Mouse (Mus musculus) common myeloid progenitor, adult 5-6 weeks (primary cell): Measurements from ENCODE around the gene Cdc20b. TPM values are rescaled to one million over a fixed set of nuclear protein-coding genes. Genes with fewer than 3 reads are reported as not detected.

ENCODE experiments used
- ATAC-seq: replicated peaks from 2 replicates; pipeline ENCODE4 v1.8.0; 2016; ENCODE audit warnings: low read depth, mild to moderate bottlenecking, moderate TSS enrichment, inconsistent platforms; ENCODE audit not compliant: poor library complexity, severe bottlenecking
- total RNA-seq: library from RNA; stranded (forward); fragments of 200-1000, 187-1606 nt; gene quantifications from 2 replicates; pipeline ENCODE4 v1.2.3, GENCODE M21; 2017

Cdc20b gene
- total RNA-seq, 1 experiment from 2014 or later: not detected

DNA sequence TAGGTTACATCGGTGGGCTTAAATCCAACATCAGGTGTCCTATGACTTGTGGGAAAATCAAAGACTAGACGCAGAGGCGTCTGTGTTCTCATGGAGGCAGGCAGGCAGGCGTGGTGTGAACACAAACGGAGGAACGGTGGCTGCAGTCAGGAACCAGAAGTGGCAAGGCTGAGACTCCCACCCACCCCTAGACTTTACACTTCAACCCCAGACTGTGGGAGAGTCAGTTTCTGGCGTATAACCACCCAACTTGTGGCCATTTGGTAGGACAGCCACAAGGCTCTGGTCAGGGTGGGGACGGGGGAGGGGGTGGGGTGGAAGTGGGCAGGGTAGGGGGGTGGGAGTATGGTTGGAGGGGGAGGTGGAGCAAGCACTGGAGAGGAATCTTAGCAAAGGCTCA lies 55.6 kb downstream of the Cdc20b start:
- no peak for ATAC-seq

DNA sequence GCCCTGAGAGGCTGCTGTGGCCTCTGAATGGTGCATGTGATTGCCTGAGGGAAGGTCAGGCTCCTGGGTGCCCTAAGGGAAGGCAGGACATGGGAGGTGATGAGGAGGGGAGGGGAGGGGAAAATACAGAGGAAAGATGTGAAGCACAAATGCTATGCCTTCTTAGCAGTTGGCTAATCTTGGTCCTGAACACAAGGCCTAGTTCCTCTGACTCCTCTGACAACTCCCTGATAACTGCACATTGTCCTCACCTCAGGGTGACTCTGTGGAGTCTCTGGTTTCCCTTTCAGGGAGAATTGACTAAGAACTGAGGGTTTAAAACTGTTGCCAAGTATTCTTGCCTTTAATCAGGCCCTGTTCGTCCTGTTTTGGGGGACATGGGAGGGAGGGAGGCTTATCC lies 59.7 kb downstream of the Cdc20b start:
- no peak for ATAC-seq

DNA sequence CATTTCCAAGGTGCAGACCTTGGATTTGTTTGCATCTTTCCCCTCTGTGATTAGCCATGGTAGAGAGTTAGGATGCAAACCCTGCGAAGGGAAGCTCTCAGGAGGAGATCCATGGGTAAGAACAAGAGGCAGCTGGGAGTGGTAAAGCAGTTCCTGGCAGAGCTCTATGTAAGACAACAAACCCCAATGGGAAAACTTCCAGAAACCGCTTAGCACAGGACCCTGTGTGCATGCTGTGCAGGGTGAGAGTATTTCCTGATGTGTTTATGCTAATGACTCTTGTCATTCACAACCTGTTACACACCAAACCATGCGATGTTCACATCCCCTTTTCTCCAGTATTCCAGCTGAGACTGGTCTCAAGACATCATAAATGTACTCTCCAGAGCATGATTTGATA lies 62.1 kb downstream of the Cdc20b start:
- no peak for ATAC-seq

DNA sequence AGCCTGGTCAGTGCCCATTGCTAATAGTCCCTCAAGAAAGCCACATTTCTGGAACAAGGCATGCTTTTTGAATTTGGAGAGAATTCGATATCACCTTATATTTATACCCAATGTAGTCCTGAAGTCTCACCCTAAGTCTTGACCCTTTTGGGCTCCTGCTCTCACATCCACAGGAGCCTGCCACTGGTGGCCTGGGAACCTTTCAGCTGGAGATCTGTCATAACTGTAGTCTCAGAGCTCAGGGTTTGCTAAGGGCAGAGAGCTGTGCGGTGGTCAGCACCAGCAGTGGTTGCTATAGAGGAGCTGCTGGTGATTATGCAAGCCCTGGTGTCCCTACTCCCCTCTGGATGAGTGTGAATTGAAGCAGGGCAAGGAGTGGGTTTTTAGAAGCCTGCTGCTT lies 63.5 kb downstream of the Cdc20b start:
- no peak for ATAC-seq

DNA sequence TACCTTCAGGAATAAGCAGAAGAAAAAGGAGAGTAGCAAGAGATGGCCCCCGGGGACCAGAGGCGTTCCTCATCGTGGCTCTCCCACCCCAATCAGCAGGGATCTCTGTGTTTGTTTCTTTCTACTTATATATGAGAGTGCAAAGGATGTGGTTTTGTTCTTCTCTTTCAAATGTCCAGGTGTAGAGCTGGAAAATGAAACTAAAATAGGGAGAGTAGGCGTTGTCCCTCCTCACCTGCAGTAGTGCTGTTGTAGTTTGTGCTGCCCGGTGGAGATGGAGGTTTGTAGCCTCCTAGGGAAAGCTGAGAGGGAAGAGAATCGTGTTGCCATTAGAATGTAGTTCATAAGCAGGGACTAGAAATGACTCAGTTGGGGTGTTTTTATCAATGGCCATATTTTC lies 66.0 kb downstream of the Cdc20b start, which contains the start of gene Gzma:
Gzma (minus strand) TSS at position 103 of the 400 bp plus-strand sequence.
- ATAC-seq: no peak

DNA sequence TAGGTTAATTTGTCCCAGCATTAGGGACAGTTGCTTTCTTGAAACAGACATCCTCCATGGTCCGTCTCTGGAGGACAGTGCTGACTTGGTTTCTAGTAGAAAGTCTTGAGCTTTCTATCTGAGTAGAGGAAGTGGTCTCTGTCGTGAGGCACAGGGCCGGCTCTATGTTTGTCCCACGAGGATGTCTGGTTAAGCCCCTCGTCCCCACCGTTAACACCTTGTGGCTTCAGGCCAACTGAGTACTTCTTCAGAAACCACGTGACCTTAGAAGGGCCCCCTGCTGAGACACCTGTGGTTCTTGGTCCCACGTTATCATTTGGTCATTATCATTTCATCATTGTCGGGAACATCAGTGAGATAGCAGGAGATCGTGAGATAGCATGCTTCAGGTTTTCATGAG lies 66.9 kb downstream of the Cdc20b start:
- no peak for ATAC-seq

DNA sequence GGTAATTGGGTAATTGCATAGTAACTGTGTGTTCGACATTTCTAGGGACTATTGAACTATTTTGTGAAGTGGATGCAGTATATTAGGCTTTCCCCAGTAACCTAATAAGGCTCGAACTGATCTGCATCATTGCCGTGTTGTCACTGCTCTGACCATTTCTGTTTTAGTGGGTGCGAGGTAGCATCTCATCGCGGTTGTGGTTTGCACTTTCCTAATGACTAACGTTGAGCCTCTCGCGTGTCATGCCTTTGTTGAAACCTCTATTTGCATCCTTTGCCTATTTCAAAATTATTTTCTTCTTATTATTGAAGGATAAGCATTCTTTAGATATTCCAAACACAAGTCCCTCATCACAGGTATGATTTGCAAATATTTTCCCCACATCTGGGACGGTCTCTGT lies 69.8 kb downstream of the Cdc20b start:
- no peak for ATAC-seq

DNA sequence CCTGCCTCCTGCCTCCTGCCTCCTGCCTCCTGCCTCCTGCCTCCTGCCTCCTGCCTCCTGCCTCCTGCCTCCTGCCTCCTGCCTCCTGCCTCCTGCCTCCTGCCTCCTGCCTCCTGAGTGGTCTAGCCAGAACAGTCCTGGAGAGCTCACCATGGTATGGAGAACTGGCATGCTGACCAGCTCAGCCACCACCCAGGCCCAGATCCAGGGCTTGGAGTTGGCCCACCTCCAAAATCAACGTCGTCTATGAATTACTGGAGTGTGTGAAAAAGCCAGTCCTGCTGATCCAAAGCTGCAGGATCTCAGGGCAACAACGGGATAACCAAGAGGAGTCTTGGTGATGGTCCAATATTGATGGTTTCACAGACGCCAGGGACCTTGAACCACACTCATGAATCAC lies 84.1 kb downstream of the Cdc20b start:
- no peak for ATAC-seq

DNA sequence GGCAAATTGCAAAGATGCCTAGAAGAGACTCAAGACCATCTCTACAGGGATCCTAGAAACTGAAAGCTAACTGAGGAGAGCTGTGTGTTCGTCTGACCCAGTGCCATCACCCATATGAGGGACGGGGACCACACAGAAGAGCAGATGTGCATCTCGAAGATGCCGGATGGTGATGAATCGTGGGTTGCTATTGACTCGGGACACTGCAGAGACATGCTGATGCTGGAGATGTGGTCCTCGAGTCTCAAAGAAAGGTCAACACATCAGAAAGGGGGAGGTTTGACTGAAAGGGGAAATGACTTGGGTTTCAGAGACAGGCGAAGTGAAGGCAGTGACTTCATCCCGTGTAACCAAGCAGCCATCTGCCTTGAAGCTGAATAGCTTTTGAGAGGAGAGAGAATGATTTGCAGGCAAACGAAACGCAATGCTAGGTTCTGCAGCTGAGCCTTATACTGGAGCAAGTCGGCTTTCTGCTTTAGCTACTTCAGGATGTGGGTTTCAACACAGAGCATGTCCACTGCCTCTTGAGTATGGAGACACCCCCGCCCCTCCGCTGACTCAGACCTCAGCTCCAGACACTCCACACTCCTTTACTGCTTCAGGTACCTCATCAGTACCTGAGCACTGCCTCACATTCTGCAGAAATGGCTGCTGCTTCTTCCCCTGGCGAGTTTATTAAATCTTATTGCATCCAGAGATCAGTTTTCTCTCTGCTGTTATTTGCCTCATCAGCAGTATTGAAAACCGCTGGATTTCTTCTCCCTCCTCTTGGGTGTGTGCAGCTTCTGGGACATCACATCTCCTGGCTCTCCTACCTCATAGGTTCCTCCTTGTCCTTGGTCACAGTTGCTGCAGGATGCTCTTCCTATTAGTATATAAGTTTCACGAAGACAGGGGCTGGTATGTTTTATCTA lies 85.7 kb downstream of the Cdc20b start:
- no peak for ATAC-seq

DNA sequence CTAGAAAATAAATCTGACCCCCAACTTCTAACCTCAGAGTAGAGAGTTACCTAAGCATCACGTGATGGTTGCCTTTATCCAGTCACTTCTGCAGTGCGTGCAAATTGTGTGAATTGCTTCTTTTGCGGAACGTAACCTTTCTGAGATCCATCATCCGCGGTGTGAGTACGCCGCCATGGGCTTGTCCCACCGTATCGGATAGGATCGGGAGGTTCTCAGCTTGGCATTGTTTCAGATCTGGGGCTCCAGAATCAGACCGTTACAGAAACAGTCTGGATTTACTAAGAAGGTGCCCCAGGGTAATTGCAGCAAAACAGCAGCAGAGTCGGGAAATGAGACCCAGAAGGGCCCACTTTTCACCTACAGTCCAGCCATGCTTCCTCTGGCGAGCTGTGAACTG lies 86.4 kb downstream of the Cdc20b start:
- no peak for ATAC-seq

DNA sequence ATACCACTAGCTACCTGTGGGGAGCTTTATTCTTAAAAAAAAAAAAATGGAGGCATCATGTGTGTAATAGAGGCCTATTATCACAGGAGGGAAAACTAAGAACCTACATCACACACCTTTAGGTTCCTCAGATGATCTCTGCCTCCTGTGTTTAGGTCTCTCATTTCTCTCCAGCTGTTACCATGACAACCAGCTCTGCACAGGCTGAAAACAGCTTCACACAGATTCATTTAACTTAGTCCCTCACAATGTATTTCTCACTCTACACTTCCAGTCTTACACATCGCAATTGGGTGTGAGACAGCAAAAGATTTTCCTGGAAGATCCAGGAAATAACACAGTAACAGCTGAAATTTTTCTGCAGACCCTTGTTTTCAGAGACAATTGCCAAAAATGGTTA lies 95.1 kb downstream of the Cdc20b start:
- ATAC-seq: no peak

DNA sequence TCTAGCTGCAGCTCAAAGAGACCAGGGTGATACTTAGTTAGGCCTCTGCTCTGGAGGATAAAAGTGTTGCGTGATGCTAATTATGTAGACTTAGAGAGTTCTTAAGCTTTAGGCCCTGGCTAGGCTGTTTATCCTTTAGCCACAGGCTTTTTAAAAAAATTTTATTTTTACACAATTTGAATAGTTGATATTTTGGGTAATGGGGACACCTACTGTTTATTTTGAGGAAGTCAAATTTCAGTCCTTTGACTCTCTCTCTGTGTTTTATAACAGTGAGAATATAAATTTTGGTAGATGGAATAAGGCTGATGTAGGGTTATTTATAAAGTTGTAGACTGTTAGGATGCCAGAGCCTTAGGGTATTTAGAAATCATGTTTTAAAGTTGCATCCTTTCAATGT lies 104.7 kb downstream of the Cdc20b start:
- ATAC-seq: no peak

Other genes with a start within 250 kb of the Cdc20b start
- gene Plpp1, start 234.3 kb upstream of the Cdc20b start, total RNA-seq: 0.82 and 3.6 TPM in 2 replicates
- 83.1 and 101 TPM in 2 replicates for gene Mtrex, start 107.7 kb upstream of the Cdc20b start, total RNA-seq
- gene Dhx29, start 107.7 kb upstream of the Cdc20b start, total RNA-seq: 24.6 and 29.3 TPM in 2 replicates
- not detected in 2 replicates for gene Ccno, start 47.3 kb upstream of the Cdc20b start, total RNA-seq
- gene Mcidas, start 41.3 kb upstream of the Cdc20b start, total RNA-seq: not detected in 2 replicates
- 2.1 TPM in 1 of 2 replicates, not detected in the other for gene Gpx8, start 11.3 kb downstream of the Cdc20b start, total RNA-seq
- 0.29 and 1.4 TPM in 2 replicates for gene Gzma, start 65.9 kb downstream of the Cdc20b start, total RNA-seq
- gene Esm1, start 174.5 kb downstream of the Cdc20b start, total RNA-seq: 0.14 TPM in 1 of 2 replicates, not detected in the other
- not detected in 2 replicates for gene Gzmk, start 190.8 kb downstream of the Cdc20b start, total RNA-seq